8 mouse cellular contexts compared by ENCODE assay signal in the genomic region with DNA sequence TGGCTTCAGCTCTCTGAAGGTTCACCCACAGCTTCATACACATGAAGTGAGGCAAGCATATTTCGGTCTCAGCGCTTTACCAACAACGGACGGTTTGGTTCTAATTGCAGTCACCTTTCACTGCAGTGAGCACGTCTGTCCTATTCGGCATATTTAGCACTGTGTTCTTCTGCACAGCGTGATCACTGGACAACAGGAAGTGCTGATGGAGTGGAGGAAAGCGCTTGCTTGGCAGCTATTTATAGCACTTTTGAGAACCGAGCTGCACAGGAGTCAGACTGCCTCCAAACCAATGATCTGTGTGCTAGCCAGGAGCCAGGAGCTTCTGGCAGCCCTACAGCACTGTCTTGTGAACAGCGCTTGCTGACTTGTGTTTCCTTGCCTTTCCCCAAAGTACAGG. TPM values are rescaled to one million over a fixed set of nuclear protein-coding genes. Genes with fewer than 3 reads are reported as not detected.
A peak's percentile ranks its signal among the peaks of the same experiment; 100 is the strongest.
DNase-seq lines count a peak whose midpoint lies in the region; ATAC-seq lines count a peak whose summit lies in the region.

No protein-coding gene starts in this region.

- no peaks in the 10 kb centered on the region for H3K36me3 ChIP-seq in lung, embryonic 16.5 days (ENCODE audit: control insufficient read depth, insufficient read depth, low read length)
- H3K36me3 ChIP-seq in heart, embryonic 10.5 days: no peaks in the 10 kb centered on the region
- H3K36me3 ChIP-seq in hindbrain, embryonic 13.5 days: no peaks in the 10 kb centered on the region

- H3K4me2 ChIP-seq in lung, embryonic 16.5 days (ENCODE audit: low read depth, low read length): no peak overlapping the region
- H3K4me2 ChIP-seq in hindbrain, embryonic 13.5 days: no peak overlapping the region

- H3K4me1 ChIP-seq in lung, embryonic 16.5 days (replicated peaks; ENCODE audit: control insufficient read depth, insufficient read depth, low read length): no peaks in the 10 kb centered on the region
- H3K4me1 ChIP-seq in heart, embryonic 10.5 days: peaks cover 16% of the 10 kb centered on the region
- H3K4me1 ChIP-seq in hindbrain, embryonic 13.5 days (replicated peaks): no peaks in the 10 kb centered on the region

- intact Hi-C loops in left cerebral cortex, postnatal 36 days (cut with DNase I): no loop called here

- no peak overlapping the region for H3K9ac ChIP-seq in lung, embryonic 16.5 days (ENCODE audit: low read length)
- no peak overlapping the region for H3K9ac ChIP-seq in hindbrain, embryonic 13.5 days

- H3K27me3 ChIP-seq in lung, embryonic 16.5 days (ENCODE audit: control insufficient read depth, insufficient read depth, low read depth, low read length): no peaks in the 10 kb centered on the region
- no peaks in the 10 kb centered on the region for H3K27me3 ChIP-seq in heart, embryonic 10.5 days (ENCODE audit: insufficient read depth, poor library complexity, severe bottlenecking)
- H3K27me3 ChIP-seq in hindbrain, embryonic 13.5 days: no peaks in the 10 kb centered on the region

- WGBS in lung, embryonic 16.5 days: 65% methylated on average over 10 of the region's 10 CpGs
- WGBS in heart, embryonic 10.5 days: 47% methylated on average over 10 of the region's 10 CpGs
- WGBS in hindbrain, embryonic 13.5 days: 83% methylated on average over 10 of the region's 10 CpGs

- no peaks in the 10 kb centered on the region for H3K9me3 ChIP-seq in lung, embryonic 16.5 days (ENCODE audit: control insufficient read depth, low read length)
- no peaks in the 10 kb centered on the region for H3K9me3 ChIP-seq in heart, embryonic 10.5 days
- H3K9me3 ChIP-seq in hindbrain, embryonic 13.5 days: no peaks in the 10 kb centered on the region

- H3K4me3 ChIP-seq in lung, embryonic 16.5 days (ENCODE audit: low read length): no peak overlapping the region
- H3K4me3 ChIP-seq in heart, embryonic 10.5 days: peak overlapping the region; percentile 12; the same call in 1 of the 2 replicates
- H3K4me3 ChIP-seq in hindbrain, embryonic 13.5 days: no peak overlapping the region

- no peak for DNase-seq in lung, postnatal 25 days (ENCODE audit: low spot score)
- DNase-seq in cerebellum, postnatal 10 days: peak; percentile 88 to 93
- DNase-seq in heart, embryonic 10.5 days (ENCODE audit: low spot score): no peak
- DNase-seq in left cerebral cortex, postnatal 36 days (ENCODE audit: low spot score in 2 of 2): peak; percentile 10 to 17
- no peak for DNase-seq in spleen, adult 18-20 months

- ATAC-seq in lung, embryonic 16.5 days (ENCODE audit: low read depth): peak; percentile 34; the same call in 1 of the 2 replicates
- ATAC-seq in hindbrain, embryonic 13.5 days (ENCODE audit: low FRiP score): no peak
- ATAC-seq in megakaryocyte-erythroid progenitor cell, adult 5-6 weeks (replicated peaks; ENCODE audit: low FRiP score, low TSS enrichment, poor library complexity, severe bottlenecking): no peak

- no peak overlapping the region for H3K27ac ChIP-seq in lung, embryonic 16.5 days (ENCODE audit: low read length)
- peak overlapping the region; percentile 74; the same call in 1 of the 2 replicates for H3K27ac ChIP-seq in heart, embryonic 10.5 days
- no peak overlapping the region for H3K27ac ChIP-seq in hindbrain, embryonic 13.5 days

RNA-seq across cellular contexts. Expression of a gene that starts 38.6 kb away (rescaled TPM):
- 0.65 and 0.88 TPM in 2 replicates for polyA plus RNA-seq in lung, embryonic 16.5 days (2015; fragmentation: Nextera tagmentation; extraction: Ambion mirVana)
- polyA plus RNA-seq in heart, embryonic 10.5 days (2016; fragmentation: Nextera tagmentation; extraction: Ambion mirVana): 3.2 and 6.8 TPM in 2 replicates
- total RNA-seq in left cerebral cortex, postnatal 36 days (2021): 1 to 10 TPM; 2.1 to 2.8 TPM
- polyA plus RNA-seq in hindbrain, embryonic 13.5 days (2015; fragmentation: Nextera tagmentation; extraction: Ambion mirVana): 0.12 and 0.18 TPM in 2 replicates
- total RNA-seq in megakaryocyte-erythroid progenitor cell, adult 5-6 weeks (2014; fragmentation: Nextera tagmentation): not detected in 2 replicates
- total RNA-seq in megakaryocyte-erythroid progenitor cell, adult 5-6 weeks (2017): not detected in 2 replicates

RNA-seq across cellular contexts. Expression of a gene that starts 40.9 kb away (rescaled TPM):
- 0.11 TPM in 1 of 2 replicates, not detected in the other for polyA plus RNA-seq in lung, embryonic 16.5 days (2015; fragmentation: Nextera tagmentation; extraction: Ambion mirVana)
- polyA plus RNA-seq in heart, embryonic 10.5 days (2016; fragmentation: Nextera tagmentation; extraction: Ambion mirVana): 0.20 TPM in 1 of 2 replicates, not detected in the other
- under 1 TPM in 1 of 2 experiments, not detected in 1; 0.20 TPM for total RNA-seq in left cerebral cortex, postnatal 36 days (2021)
- polyA plus RNA-seq in hindbrain, embryonic 13.5 days (2015; fragmentation: Nextera tagmentation; extraction: Ambion mirVana): 0.12 TPM in 1 of 2 replicates, not detected in the other
- total RNA-seq in megakaryocyte-erythroid progenitor cell, adult 5-6 weeks (2014; fragmentation: Nextera tagmentation): not detected in 2 replicates
- total RNA-seq in megakaryocyte-erythroid progenitor cell, adult 5-6 weeks (2017): not detected in 2 replicates

RNA-seq across cellular contexts. Expression of a gene that starts 44.9 kb away (rescaled TPM):
- polyA plus RNA-seq in lung, embryonic 16.5 days (2015; fragmentation: Nextera tagmentation; extraction: Ambion mirVana): 7.5 and 9.0 TPM in 2 replicates
- polyA plus RNA-seq in heart, embryonic 10.5 days (2016; fragmentation: Nextera tagmentation; extraction: Ambion mirVana): 8.7 and 9.3 TPM in 2 replicates
- 1 to 10 TPM; 2.6 to 3.4 TPM for total RNA-seq in left cerebral cortex, postnatal 36 days (2021)
- polyA plus RNA-seq in hindbrain, embryonic 13.5 days (2015; fragmentation: Nextera tagmentation; extraction: Ambion mirVana): 1.8 and 1.9 TPM in 2 replicates
- 82.8 and 108 TPM in 2 replicates for total RNA-seq in megakaryocyte-erythroid progenitor cell, adult 5-6 weeks (2014; fragmentation: Nextera tagmentation)
- total RNA-seq in megakaryocyte-erythroid progenitor cell, adult 5-6 weeks (2017): 110 and 171 TPM in 2 replicates

Comparison
In these comparisons a context has a peak if more than half of its experiments do, and no peak if none do; other contexts are left out.
1. DNase-seq: peak in cerebellum, postnatal 10 days (2 of 2) and left cerebral cortex, postnatal 36 days (2 of 2); none in lung, postnatal 25 days (single experiment), heart, embryonic 10.5 days (single experiment) and spleen, adult 18-20 months (0 of 2).